Mouse (Mus musculus) retina, adult 2 months (tissue): Measurements from ENCODE around the gene Dnajb5.

ENCODE experiments used
- DNase-seq: peaks from one replicate; pipeline ENCODE4 v3.0.0-alpha.2; 2012; ENCODE audit warnings: low read depth, low spot score

Gene Dnajb5

DNA sequence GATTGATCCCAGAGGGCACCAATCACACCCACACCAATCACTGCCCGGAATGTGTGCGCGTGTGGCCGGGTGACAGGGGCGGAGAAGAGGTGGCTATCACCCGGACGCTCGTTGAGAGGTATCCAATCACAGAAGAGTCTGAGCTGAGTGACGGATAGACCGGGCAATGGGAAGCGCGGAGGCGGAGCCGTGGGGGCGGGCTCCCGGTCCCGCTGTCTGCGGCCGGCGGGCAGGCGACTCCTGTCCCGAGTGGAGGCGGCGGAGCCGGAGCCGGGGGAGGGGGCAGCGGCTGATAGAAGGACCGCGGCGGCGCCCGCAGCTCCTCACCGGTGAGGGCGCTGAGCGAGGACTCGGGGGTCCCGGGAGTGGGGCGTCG is at the start of gene Dnajb5:
Gene Dnajb5 (plus strand): TSS at position 139 of the 376 bp plus-strand sequence.
- DNase-seq, result peak; percentile 92

GRCm38 (mm10) chr4:42900878-42901277 is 48.7 kb upstream of the Dnajb5 start:
- DNase-seq, result no peak

DNA sequence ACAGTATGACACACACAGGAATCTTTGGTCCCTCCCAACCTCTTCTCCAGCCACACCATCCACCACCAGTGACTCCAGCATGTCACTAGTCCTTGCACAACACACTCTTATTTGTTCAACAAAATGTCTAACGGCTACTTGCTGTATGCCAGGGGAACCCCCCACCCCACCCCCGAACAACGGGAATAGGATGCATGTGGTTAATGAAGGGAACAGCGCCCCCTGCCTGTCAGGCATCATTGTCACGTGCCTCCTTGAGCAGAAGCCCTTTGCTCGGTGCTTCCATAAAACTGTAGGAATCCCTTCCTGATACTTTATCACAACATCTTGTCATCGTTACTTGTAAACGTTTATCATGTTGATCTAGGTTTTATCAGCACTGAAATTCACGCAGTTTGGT is 47.4 kb upstream of the Dnajb5 start:
- DNase-seq, result no peak

GRCm38 (mm10) chr4:42902730-42903129 is 46.9 kb upstream of the Dnajb5 start:
- DNase-seq, result no peak

- no peak for DNase-seq
Measured at GRCm38 (mm10) chr4:42903942-42904341, 45.7 kb upstream of the Dnajb5 start.

GRCm38 (mm10) chr4:42904523-42904922 is 45.1 kb upstream of the Dnajb5 start:
- no peak for DNase-seq

DNA sequence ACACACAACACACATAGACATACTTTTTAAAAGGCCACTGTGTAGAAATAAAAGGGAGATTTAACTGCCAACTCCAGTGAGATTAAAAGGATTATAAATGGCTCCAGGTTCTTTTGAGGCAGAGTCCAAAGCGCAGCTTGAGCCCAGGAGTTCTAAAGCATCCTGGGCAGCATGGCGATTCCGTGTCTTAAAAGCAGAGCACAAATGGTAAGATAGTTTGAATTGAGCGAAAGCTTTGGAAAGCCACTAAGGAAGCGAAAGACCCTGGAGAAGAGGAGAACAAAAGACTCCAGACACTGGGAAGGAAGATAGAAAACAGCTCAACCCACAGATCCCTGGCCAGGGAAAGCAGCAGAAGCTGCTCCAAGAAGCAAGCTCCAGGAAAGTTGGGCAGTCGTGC is 44.6 kb upstream of the Dnajb5 start:
- DNase-seq, result no peak

DNA sequence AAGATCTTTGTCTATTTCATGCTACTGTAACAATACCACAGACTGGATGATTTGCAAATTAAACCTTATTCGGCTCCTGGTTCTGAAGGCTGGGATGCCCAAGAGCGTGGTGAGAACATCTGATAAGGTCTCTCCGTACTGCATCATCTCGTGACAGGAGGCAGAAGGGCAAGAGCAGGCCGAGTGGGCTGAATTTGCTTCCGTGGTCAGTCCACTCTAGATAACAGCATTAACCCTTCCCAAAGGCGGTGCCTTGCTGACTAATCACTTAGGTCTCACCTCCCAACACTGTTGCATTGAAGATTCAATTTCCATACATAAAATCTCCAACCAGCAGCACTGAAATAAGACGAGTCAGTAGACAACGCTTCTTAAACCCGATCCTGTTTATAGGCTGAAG is 36.2 kb upstream of the Dnajb5 start:
- DNase-seq, result no peak

- no peak for DNase-seq
Measured at GRCm38 (mm10) chr4:42915311-42915710, 34.3 kb upstream of the Dnajb5 start.

DNA sequence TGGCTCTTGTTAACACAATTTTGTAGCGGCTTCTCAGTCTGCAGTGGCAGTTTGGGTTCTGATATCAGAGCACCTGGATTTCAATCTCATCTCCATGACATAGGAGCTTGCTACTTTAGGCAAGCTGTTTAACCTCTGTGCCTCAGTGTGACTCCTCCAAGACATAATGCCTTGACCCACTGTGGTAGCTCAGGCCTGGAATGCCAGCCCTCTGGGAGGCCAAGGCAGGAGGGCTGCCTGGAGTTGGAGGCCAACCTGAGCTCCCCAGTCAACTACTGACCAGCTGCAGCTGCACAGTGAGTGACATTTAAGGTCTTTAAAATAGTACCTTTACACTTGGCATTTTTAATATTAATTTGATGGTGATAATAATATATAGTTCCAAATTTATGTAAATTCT is 33.6 kb upstream of the Dnajb5 start:
- no peak for DNase-seq

DNA sequence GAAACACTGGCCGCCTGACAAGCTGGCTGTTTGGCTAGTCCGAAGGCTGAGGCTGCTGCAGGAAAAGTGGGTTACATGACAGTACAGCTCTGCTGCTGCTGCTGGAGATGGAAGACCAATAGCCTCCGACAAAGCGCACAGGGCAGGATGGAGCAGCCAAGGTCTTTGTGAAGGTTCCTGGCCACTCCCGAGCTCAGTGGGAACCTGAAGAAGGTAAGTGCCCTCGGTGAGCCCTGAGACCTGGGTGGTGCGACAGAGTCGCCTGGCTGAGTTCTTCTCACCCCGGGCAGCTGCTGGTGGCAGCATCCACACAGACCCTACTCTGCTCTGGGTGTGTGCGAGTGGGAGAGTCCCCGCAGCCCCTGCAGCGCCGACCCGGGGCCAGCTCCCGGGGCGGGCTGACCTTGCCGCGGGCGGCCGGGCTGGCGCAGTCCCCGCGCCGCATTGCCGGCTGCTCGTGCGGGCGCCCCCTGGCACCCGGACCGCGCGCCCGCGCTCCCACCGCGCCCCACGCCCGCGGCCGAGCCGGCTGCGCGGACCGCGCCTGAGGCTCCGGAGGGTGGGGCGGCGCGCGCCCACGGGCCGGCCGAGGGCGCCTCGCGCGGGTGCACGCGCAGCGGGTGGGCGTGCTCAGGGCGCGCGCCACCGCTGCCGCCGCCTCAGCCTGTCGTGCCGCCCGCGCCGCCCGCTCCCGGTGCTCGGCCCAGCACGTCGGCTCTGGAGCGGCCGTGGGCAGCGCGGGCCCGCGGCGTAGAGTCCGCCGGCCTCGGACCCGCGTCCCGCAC is 32.8 kb upstream of the Dnajb5 start, which contains the start of gene Phf24:
Gene Phf24 (plus strand): TSS at position 44 of the 785 bp plus-strand sequence.
- DNase-seq, result no peak

GRCm38 (mm10) chr4:42917402-42917774 is 32.2 kb upstream of the Dnajb5 start:
- DNase-seq, result no peak

- no peak for DNase-seq
Measured at GRCm38 (mm10) chr4:42920726-42921125, 28.9 kb upstream of the Dnajb5 start.

DNA sequence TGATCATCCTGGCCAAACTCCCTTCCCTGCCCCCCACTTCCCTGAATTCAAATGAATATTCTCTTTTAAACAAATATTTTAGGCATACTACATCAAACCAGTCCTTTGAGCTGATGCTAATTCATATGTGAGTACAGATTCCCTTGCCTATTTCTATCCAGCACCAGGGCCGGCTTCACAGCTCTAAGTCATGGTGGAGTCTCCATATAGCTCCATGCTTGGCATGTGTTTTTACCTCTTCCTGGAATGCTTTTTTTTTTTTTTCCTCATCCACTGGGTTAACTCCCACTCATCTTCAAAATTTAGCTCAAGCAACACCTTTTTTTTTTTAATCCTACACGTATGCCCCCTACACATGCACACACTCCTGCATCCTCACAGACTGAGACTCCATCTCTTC is 28.1 kb upstream of the Dnajb5 start:
- no peak for DNase-seq

DNA sequence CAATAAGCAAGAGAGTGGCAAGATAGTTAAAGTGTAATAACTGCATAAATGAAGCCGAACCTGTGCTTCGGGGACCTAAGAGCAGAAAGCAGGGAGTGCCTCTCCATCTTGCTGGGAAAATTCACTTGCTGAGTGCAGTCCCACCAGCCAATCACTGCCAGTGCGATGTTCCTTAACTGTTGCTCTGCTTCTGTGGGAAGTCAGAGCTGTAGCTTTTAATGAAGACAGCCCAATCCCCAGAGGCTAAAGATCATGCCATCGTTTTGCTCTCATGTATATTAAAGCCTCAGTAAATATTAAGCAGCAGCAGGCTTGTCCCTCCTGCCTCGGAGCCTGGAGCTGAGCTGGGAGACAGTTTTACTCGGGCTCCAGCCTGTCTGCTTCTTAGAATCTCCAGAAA is 27.6 kb upstream of the Dnajb5 start:
- DNase-seq, result no peak

GRCm38 (mm10) chr4:42922461-42922860 is 27.2 kb upstream of the Dnajb5 start:
- DNase-seq, result no peak

GRCm38 (mm10) chr4:42924095-42924710 is 25.4 kb upstream of the Dnajb5 start:
- no peak for DNase-seq

DNA sequence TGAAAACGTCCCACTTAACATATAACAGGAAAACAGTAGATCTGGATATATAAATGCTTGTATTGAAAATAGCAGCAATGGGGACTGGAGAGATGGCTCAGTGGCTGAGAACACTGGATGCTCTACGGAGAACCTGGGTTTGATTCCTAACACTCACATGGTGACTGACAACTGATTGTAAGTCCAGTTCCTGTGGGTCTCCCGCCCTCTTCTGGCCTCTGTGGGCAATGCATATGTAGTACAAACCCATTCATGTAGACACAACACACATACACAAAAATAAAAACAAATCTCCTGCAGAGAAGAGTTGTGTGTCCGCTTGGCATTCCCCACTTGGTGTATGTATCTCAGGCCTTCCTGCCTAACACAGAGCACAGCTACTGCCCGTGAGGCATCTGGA is 21.4 kb upstream of the Dnajb5 start:
- DNase-seq, result no peak

GRCm38 (mm10) chr4:42928952-42929351 is 20.7 kb upstream of the Dnajb5 start:
- no peak for DNase-seq

- no peak for DNase-seq
Measured at GRCm38 (mm10) chr4:42932229-42932969, 17.2 kb upstream of the Dnajb5 start.

- no peak for DNase-seq
Measured at GRCm38 (mm10) chr4:42933630-42934029, 16.0 kb upstream of the Dnajb5 start.

GRCm38 (mm10) chr4:42941396-42941795 is 8.2 kb upstream of the Dnajb5 start:
- DNase-seq, result no peak

GRCm38 (mm10) chr4:42943341-42943740 is 6.3 kb upstream of the Dnajb5 start:
- DNase-seq, result no peak
